Mouse (Mus musculus): ENCODE measurements around the gene Cnga2.
"Not testable (repeated sequence)": the region's sequence is repeated elsewhere in the genome, so short reads cannot be mapped to it uniquely, and the experiment has no call there.

Cnga2 gene

DNA sequence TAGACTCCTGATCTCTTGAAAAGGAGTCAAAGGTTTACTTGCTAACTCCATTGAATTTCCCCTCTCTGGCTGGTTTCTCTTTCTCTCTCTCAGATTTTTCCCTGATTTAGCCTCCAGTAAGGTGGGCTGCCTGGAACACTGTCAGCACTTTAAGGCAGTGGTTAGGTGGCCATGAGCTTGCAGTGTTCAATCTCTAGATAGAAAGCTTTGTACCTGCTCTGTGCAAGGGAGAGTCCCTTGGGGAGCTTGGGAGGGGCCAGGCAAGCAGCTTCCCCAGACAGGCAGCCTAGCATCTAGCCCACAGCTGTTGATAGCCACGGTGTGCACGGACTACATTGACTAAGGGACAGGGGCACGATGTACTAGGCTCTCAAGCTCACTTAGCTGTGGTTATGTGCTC lies at the start of gene Cnga2:
Cnga2 (plus strand) TSS at position 301 of the 400 bp plus-strand sequence.
- DNase-seq = no peak

DNA sequence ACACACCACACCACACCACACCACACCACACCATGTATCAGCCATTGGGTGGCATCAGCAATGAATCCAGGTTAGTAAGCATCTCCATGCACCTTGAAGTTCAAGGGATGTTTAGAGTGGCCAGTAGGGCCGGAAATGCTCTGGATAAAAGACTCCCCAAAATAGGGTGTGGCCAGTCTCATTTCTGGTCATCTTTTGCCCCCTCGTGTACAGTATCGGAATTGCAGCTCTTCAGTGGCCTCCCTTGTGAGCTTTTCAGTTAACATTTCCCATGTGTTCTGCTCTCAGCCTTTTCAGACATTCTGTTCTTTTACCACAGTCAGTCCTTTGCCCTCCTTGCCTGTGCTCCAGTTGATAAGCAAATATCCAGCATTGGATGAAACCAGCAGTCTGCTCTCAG lies 45.0 kb upstream of the Cnga2 start:
- DNase-seq = peak; percentile 37 to 59

DNA sequence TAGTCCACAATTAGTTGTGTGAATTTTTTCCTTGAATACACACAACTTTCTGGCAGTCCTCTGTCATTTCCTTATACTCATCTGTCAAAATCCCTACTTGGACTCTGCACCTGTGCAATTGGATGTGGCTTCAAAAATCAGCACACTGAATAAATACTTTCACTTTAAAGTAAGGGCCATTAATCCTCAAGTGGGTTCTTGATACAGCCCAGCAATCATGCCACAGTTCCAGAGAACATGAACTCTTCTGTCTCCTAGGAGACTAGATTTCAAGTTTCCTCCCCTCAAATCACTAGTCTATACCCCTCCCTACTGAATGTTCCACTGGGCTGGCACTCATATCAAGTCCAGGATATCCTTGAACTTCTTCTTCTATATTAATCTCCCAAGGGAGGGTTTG lies 33.3 kb upstream of the Cnga2 start:
- no peak for DNase-seq

DNA sequence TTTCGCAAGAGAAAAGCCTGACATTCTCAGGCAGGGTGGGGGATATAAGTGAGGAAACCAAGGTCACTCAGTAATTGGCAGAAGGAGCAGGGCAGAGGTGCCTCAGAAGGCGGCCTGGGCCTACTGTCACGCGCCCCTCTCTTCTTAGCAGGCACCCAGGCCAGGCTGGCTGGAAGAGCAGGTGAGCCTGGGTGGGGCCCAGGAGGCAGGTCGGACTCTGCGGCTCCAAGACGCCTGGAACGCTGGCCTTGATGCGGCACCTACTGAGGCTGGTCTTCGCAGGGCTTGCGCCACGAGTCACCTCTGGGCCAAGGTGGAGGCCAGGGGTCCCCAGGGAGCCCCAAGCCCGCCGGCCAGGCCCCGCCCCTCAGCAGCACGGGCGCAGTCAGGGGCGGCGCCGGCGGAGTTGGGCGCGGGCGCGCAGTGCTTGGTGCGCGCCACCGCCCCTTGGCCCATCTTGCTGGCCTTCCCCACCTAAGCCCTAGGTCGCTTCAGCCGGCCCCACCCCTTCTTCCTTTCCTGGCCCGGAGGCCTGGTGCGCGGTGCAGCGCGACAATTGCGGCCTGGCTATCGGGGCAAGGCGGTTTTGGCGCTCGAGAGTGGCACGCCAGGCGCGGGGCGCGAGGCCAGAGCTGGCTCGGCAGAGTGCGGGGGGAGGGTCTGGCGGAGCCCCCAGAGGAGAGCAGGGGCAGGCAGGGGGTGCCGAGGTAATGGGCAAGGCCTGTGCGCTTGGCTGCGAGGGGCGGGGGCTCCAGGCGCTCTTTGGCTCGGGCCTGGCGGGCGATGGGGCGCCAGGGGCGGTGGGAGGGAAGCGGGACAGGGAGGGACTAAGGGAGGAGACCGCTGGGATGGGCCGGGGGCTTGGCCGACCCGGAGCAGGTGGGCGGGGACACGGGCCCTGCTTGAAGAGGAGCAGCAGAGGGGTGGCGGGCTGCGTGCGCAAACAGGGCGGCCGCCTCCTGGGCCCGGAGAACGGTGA lies 29.3 kb upstream of the Cnga2 start, which contains the start of gene Prrg3:
Prrg3 (plus strand) TSS at position 552 of the 979 bp plus-strand sequence.
- peak; percentile 45 to 52 for DNase-seq

DNA sequence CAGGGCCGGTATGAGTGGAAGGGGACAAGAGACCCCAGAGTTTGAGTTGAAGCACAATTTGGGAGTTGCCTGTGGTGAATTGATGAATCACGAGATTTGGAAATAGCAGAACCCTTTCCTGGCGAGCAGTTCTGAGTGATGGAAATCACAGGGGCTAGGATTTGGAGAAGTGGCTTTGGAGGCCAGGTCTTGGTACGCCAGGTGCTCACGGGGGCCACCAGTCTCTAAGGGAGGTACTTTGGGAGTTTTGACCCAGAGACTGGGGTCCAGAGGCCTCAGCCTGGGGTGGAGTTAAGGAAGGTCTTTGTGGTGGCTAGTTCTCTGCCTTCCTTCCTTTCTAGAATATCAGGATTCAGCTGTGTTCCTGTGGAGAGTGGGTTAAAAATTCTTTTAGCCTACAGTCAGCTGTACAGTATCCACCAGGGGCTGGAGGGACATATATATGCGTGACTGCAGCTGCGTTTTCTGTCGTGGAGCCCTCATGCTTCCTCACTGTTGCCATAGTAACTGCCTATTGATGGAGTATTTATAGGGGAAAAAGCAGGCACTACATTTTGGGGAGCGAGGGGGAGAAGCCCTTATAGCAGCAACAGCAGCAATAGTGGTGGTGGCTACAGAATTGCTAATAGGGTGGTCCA lies 28.3 kb upstream of the Cnga2 start:
- no peak for DNase-seq

GRCm38 (mm10) chrX:71968216-71968615 lies 23.4 kb upstream of the Cnga2 start:
- DNase-seq = no peak

DNA sequence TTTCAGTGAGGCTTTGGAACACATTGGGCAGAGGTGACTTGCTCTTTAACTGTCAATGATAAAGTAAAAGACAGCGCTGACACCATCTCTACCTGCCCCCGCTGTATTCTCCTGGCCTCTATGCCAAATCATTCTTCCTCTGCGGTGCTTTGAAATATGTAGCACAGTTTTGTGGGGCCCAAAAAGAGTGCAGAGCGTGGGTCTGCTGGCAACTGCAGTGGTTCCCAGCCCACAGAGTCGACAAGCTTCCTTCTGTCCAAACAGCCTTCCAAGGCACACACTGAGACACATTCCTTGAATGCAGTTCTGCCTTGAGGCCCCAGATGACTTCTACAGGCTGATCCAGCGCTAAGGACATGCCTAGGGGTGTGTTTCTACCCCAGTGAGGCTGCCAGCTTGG lies 22.8 kb upstream of the Cnga2 start:
- DNase-seq = no peak

DNA sequence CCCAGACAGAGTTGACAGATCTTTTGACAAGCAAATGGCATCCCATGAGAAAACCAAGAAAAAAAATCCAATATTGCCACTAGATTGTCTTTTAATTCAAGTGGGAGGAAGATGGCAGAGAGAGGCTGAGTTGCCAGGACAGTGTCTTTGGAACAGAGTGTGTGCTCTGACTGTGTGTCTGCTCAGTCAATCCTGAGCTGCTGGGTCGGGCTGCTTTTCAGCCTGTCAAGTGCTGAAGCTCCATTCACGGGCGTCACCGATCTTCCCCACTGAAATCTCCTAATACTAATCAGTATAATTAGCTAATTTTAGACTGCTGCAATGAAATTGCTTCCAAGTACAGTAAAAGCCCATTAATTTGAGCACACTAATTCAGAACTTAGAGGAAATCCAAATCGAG lies 20.3 kb upstream of the Cnga2 start:
- DNase-seq = no peak

DNA sequence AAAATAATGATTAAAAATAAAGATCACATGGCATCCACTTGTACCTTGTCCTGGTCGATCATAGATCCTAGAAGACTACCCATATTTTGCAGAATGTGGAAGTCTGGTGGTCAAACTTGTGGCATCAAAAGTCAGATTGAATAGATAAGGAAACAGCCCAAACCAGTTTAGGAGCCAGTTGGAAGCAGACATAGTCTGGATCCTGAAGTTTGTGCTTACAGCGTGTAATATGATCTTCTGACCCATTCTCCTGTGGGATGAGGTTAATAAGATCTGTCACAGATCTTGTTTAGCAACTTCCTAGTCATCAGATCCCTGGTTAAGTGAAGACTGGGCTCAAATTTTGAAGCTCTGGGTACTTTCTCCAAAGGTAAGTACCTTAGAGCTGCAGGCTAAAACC lies 19.0 kb upstream of the Cnga2 start, which contains the start of gene Fate1:
Fate1 (plus strand) TSS at position 301 of the 400 bp plus-strand sequence.
- no peak for DNase-seq

DNA sequence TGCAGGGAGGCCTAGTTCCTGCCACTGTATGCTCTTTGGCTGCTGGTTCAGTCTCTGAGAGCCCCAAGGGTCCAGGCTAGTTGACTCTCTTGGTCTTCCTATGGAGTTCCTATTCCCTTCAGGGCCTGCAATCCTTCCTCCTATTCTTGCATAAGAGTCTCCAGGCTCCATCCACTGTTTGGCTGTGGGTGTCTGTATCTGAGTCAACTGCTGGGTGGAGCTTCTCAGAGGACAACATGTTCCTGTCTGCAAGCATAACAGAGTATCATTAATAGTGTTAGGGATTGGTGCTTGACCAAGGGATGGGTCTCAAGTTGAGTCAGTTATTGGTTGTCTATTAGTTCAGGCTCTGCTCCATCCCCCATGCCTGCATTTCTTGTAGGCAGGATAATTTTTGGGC lies 14.0 kb upstream of the Cnga2 start:
- DNase-seq = not testable (repeated sequence)

- no peak for DNase-seq
These were observed 11.2 kb upstream of the Cnga2 start for GRCm38 (mm10) chrX:71980443-71980842.

GRCm38 (mm10) chrX:71981322-71981721 lies 10.3 kb upstream of the Cnga2 start:
- DNase-seq = no peak

GRCm38 (mm10) chrX:71983205-71983604 lies 8.4 kb upstream of the Cnga2 start:
- no peak for DNase-seq

- DNase-seq = peak; percentile 11 to 13
These were observed 7.9 kb upstream of the Cnga2 start for GRCm38 (mm10) chrX:71983775-71984174.

GRCm38 (mm10) chrX:71995972-71996371 lies 4.3 kb downstream of the Cnga2 start:
- no peak for DNase-seq

DNA sequence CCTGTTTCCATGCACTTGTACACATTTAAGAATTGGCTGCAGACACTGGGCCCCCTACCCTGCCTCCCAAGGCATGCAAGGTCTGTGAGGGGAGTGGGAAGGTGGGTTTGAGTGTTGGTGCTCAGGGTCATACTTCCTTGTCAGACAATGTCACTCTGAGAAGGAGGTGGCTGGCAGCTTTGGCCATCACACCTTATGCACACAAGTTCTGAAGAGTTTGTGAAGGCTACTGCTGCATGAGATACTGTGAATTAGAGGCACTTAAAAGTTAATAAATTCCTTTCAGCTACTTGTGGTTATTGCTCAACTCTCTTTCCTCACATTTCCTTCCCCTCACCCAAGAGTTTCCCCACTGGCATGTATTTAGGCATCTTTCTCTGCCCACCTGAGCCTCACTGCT lies 18.3 kb downstream of the Cnga2 start:
- no peak for DNase-seq

DNA sequence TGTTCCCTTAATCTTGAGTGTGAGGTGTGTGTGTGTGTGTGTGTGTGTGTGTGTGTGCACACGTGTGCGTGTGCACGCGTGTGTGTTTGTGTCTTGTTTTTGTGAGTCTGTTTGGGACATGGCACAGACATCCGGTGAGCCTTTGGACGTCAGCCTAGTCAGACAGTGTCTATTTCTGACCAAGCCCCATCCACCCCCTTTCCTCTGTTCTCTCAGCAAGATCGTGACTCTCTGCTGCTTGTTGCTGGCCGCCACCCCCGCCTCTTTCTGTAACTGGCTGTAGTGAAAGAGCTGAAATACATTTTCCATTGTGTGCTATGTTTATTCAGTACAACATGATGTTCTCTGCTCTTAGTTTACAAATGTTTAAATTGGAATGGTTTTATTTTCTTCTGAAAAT lies 20.6 kb downstream of the Cnga2 start:
- DNase-seq = peak; percentile 24 to 55

DNA sequence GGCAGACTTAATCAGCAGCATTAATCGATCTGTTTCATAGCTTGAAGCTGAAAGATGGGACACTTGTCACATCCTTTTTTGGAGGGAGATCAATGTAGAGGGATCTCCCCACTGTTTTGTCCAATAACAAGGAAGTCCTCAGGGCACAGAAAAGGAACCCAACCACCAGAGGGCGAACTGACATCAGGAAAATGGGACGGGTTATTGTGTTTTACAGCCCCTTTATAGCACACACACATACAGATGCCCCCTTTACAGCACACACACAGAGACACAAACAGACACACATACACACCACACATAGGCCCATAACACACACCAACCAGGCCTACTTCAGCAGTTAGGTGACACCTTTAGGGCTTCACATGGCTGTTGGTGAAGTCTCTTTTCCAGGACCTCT lies 21.2 kb downstream of the Cnga2 start:
- DNase-seq = peak; percentile 23 to 57

- no peak for DNase-seq
These were observed 30.6 kb downstream of the Cnga2 start for GRCm38 (mm10) chrX:72022241-72022640.

- peak; percentile 22 to 61 for DNase-seq
These were observed 31.2 kb downstream of the Cnga2 start for GRCm38 (mm10) chrX:72022750-72023398.

GRCm38 (mm10) chrX:72023542-72023941 lies 31.9 kb downstream of the Cnga2 start:
- DNase-seq = no peak

GRCm38 (mm10) chrX:72044056-72044455 lies 52.4 kb downstream of the Cnga2 start:
- no peak for DNase-seq

DNA sequence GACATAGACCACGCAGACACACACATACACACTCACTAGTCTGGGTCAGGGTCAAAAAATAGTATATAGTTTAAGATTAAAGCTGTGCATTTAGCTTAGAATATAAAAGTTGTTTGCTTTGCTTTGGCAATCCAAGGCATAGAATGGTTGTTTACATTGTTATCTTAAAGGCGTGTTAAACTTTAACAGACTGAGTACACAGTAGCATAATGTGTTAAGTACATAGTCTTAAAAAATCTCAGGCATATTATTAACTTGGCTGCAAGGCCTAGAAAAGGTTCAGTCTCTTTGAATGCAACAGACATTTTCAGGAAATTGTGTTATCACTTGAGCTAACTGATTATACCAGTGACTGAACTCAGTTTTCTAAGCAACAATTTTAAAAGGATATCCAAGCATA lies 56.3 kb downstream of the Cnga2 start:
- DNase-seq = no peak

Measured in cerebellum, postnatal 25 days (tissue).